15 mouse cellular contexts compared by ENCODE assay signal in genomic region chr12:58443007-58443406, GRCm38 (mm10).
"Had no signal": no experiment of that assay in that cellular context is flagged by ENCODE, and none has a peak within 500 bp of the region (broad histone marks: within the 10 kb centered on the region; RNA-seq: fewer than 3 reads in every experiment).

No protein-coding gene starts in this region.

- H3K9me3 ChIP-seq: limb, embryonic 10.5 days; liver, embryonic 15.5 days; megakaryocyte, embryonic 14.5 days; midbrain, embryonic 12.5 days; stomach, embryonic 15.5 days had no signal

- H3K4me2 ChIP-seq: liver, embryonic 11.5 days; liver, embryonic 15.5 days; midbrain, embryonic 12.5 days; stomach, embryonic 15.5 days had no signal

- H3K36me3 ChIP-seq: limb, embryonic 10.5 days; liver, embryonic 15.5 days; midbrain, embryonic 12.5 days; stomach, embryonic 15.5 days had no signal

- DNase-seq: kidney, adult 11 months; kidney, postnatal 10 days; lung, adult 2 months; lung, postnatal 10 days; right cerebral cortex, postnatal 14 days; thymus, adult 2 months; thymus, postnatal 36 days had no signal

- H3K27ac ChIP-seq: left cerebral cortex, adult 2 months; limb, embryonic 10.5 days; liver, embryonic 15.5 days; macrophage; midbrain, embryonic 12.5 days; stomach, embryonic 15.5 days had no signal

- H3K27me3 ChIP-seq: liver, embryonic 15.5 days; megakaryocyte, embryonic 14.5 days; midbrain, embryonic 12.5 days; stomach, embryonic 15.5 days had no signal

- H3K9ac ChIP-seq: liver, embryonic 15.5 days; midbrain, embryonic 12.5 days; stomach, embryonic 15.5 days had no signal

- H3K4me1 ChIP-seq: liver, embryonic 15.5 days; megakaryocyte, embryonic 14.5 days; midbrain, embryonic 12.5 days; stomach, embryonic 15.5 days had no signal

- H3K4me3 ChIP-seq: left cerebral cortex, adult 2 months; limb, embryonic 10.5 days; liver, embryonic 15.5 days; megakaryocyte, embryonic 14.5 days; midbrain, embryonic 12.5 days; stomach, embryonic 15.5 days had no signal
